Mouse (Mus musculus) cortical plate, adult 2 months (tissue): ENCODE measurements around the gene Tor1aip1.

Experiments used
- CTCF ChIP-seq: fragments of 200-500 bp; IDR thresholded peaks from 2 replicates; pipeline ENCODE4 v1.5.1; 2011; ENCODE audit warnings: mild to moderate bottlenecking, control low read depth, low read length; ENCODE audit not compliant: insufficient read depth; ENCODE audit errors: extremely low read depth
- POLR2A ChIP-seq: fragments of 200-500 bp; IDR thresholded peaks from 2 replicates; pipeline ENCODE4 v1.6.1; 2011; ENCODE audit warnings: mild to moderate bottlenecking, low read length, control low read depth; ENCODE audit not compliant: insufficient read depth; ENCODE audit errors: extremely low read depth

DNA sequence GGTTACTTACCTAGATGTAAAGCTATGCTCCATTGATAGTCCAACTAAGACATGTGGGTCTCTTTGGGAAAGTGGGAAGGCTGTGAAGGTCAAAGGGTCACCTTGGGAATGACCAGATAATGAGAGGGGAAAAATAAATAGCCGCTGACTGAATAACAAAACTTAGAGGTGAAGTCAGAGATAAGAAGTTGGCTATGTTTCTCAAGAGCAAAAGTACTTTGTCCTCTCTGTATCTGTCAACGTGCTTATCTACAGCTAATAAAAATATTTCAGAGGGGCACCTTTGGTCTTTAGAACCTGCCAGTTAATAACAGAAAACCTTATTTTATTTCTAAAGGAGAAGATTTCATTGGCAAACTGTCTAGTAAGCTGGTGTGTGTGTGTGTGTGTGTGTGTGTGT, 40.7 kb downstream of the Tor1aip1 start:
- TF ChIP-seq CTCF (no peak), POLR2A (no peak)
